ENCODE assay signal across 8 mouse cellular contexts in genomic region chr10:77211116-77211570, GRCm38 (mm10). TPM values are rescaled to one million over a fixed set of nuclear protein-coding genes. Genes with fewer than 3 reads are reported as not detected.
DNase-seq lines count a peak whose midpoint lies in the region; ATAC-seq and TF ChIP-seq lines count a peak whose summit lies in the region.

No protein-coding gene starts in this region.

- TF ChIP-seq POLR2A in brain, embryonic 14.5 days (IDR thresholded peaks at IDR 0.05; ENCODE audit: borderline replicate concordance, extremely low read depth, insufficient read depth, insufficient read length, poor library complexity, severe bottlenecking): no peak

- WGBS in heart, embryonic 10.5 days: 41% methylated on average over 11 of the region's 11 CpGs
- 83% methylated on average over 11 of the region's 11 CpGs for WGBS in midbrain, embryonic 14.5 days

- intact Hi-C loops in left cerebral cortex, adult 2 months (cut with DNase I): no loop called here
- intact Hi-C loops in left cerebral cortex, postnatal 4 days (cut with DNase I): no loop called here

- H3K9ac ChIP-seq in midbrain, embryonic 14.5 days (replicated peaks; ENCODE audit: low read length): no peak overlapping the region

- H3K36me3 ChIP-seq in heart, embryonic 10.5 days: no peaks in the 10 kb centered on the region
- H3K36me3 ChIP-seq in midbrain, embryonic 14.5 days (ENCODE audit: control insufficient read depth, insufficient read depth, low read length): no peaks in the 10 kb centered on the region

- H3K9me3 ChIP-seq in heart, embryonic 10.5 days: no peaks in the 10 kb centered on the region
- H3K9me3 ChIP-seq in midbrain, embryonic 14.5 days (ENCODE audit: control insufficient read depth, low read length): no peaks in the 10 kb centered on the region

- H3K27me3 ChIP-seq in heart, embryonic 10.5 days (ENCODE audit: insufficient read depth, poor library complexity, severe bottlenecking): no peaks in the 10 kb centered on the region
- H3K27me3 ChIP-seq in midbrain, embryonic 14.5 days (ENCODE audit: control insufficient read depth, insufficient read depth, low read length): no peaks in the 10 kb centered on the region

- ATAC-seq in granulocyte monocyte progenitor cell, adult 5-6 weeks (replicated peaks; ENCODE audit: poor library complexity, severe bottlenecking): no peak
- no peak for ATAC-seq in midbrain, embryonic 14.5 days (ENCODE audit: low FRiP score, low TSS enrichment)

- no peak overlapping the region for H3K27ac ChIP-seq in left cerebral cortex, adult 2 months
- H3K27ac ChIP-seq in heart, embryonic 10.5 days: peak overlapping the region; percentile 73
- no peak overlapping the region for H3K27ac ChIP-seq in midbrain, embryonic 14.5 days (replicated peaks; ENCODE audit: low read depth, low read length)

- H3K4me2 ChIP-seq in midbrain, embryonic 14.5 days (ENCODE audit: low read length): no peak overlapping the region

- no peak for TF ChIP-seq CTCF in left cerebral cortex, adult 2 months (IDR thresholded peaks at IDR 0.05)
- no peak for TF ChIP-seq CTCF in brain, embryonic 14.5 days (IDR thresholded peaks at IDR 0.05; ENCODE audit: borderline replicate concordance, extremely low read depth, insufficient read depth, insufficient read length)

- no peak overlapping the region for H3K4me3 ChIP-seq in left cerebral cortex, adult 2 months
- H3K4me3 ChIP-seq in heart, embryonic 10.5 days: no peak overlapping the region
- no peak overlapping the region for H3K4me3 ChIP-seq in midbrain, embryonic 14.5 days (replicated peaks; ENCODE audit: low read depth, low read length)

- DNase-seq in left cerebral cortex, adult 2 months (ENCODE audit: extremely low spot score in 1 of 2, low spot score in 2 of 2): peak; percentile 41 to 54
- DNase-seq in left cerebral cortex, postnatal 4 days: no peak
- DNase-seq in brain, embryonic 14.5 days (ENCODE audit: low read depth): peak; percentile 15
- DNase-seq in heart, embryonic 10.5 days (ENCODE audit: low spot score): peak; percentile 85
- peak; percentile 70 for DNase-seq in kidney, postnatal 10 days
- peak; percentile 56 for DNase-seq in lung, postnatal 25 days (ENCODE audit: low spot score)
- no peak for DNase-seq in midbrain, embryonic 14.5 days

- H3K4me1 ChIP-seq in heart, embryonic 10.5 days: peaks cover 81% of the 10 kb centered on the region
- H3K4me1 ChIP-seq in midbrain, embryonic 14.5 days (ENCODE audit: control insufficient read depth, insufficient read depth, low read length): no peaks in the 10 kb centered on the region

RNA-seq across cellular contexts. Expression of gene Col18a1, which starts 44.8 kb away (rescaled TPM):
- 1 to 10 TPM; 3.6 to 3.8 TPM for total RNA-seq in left cerebral cortex, adult 2 months (2021)
- total RNA-seq in left cerebral cortex, postnatal 4 days (2021): 10 to 100 TPM; 18.4 to 21.4 TPM
- polyA plus RNA-seq in brain, embryonic 14.5 days (2012; rRNA removed): 24.5 and 45.2 TPM in 2 replicates
- 232 and 318 TPM in 2 replicates for polyA plus RNA-seq in heart, embryonic 10.5 days (2016; fragmentation: Nextera tagmentation; extraction: Ambion mirVana)
- total RNA-seq in granulocyte monocyte progenitor cell, adult 5-6 weeks (2014; fragmentation: Nextera tagmentation): not detected in 2 replicates
- 0.05 TPM in 1 of 2 replicates, not detected in the other for total RNA-seq in granulocyte monocyte progenitor cell, adult 5-6 weeks (2017)
- 8.5 and 33.0 TPM in 2 replicates for polyA plus RNA-seq in midbrain, embryonic 14.5 days (2014; fragmentation: Nextera tagmentation; extraction: Ambion mirVana)

RNA-seq across cellular contexts. Expression of gene Pofut2, which starts 47.9 kb away (rescaled TPM):
- total RNA-seq in left cerebral cortex, adult 2 months (2021): 10 to 100 TPM; 37.6 to 38.2 TPM
- total RNA-seq in left cerebral cortex, postnatal 4 days (2021): 10 to 100 TPM; 27.7 to 31.9 TPM
- 45.3 and 49.2 TPM in 2 replicates for polyA plus RNA-seq in brain, embryonic 14.5 days (2012; rRNA removed)
- polyA plus RNA-seq in heart, embryonic 10.5 days (2016; fragmentation: Nextera tagmentation; extraction: Ambion mirVana): 119 and 137 TPM in 2 replicates
- total RNA-seq in granulocyte monocyte progenitor cell, adult 5-6 weeks (2014; fragmentation: Nextera tagmentation): 15.4 and 30.7 TPM in 2 replicates
- total RNA-seq in granulocyte monocyte progenitor cell, adult 5-6 weeks (2017): 8.7 and 13.1 TPM in 2 replicates
- polyA plus RNA-seq in midbrain, embryonic 14.5 days (2014; fragmentation: Nextera tagmentation; extraction: Ambion mirVana): 43.4 and 52.0 TPM in 2 replicates

Comparison
In these comparisons a context has a peak if more than half of its experiments do, and no peak if none do; other contexts are left out.
1. DNase-seq: peak in left cerebral cortex, adult 2 months (2 of 2), brain, embryonic 14.5 days (single experiment), heart, embryonic 10.5 days (single experiment), kidney, postnatal 10 days (single experiment) and lung, postnatal 25 days (single experiment); none in left cerebral cortex, postnatal 4 days (single experiment) and midbrain, embryonic 14.5 days (single experiment).
2. RNA of gene Col18a1, which starts 44.8 kb away (total RNA-seq): 18.4 to 21.4 TPM in left cerebral cortex, postnatal 4 days and 3.6 to 3.8 TPM in left cerebral cortex, adult 2 months; 0.05 TPM in granulocyte monocyte progenitor cell, adult 5-6 weeks; every median in the first group is over 4 times any median in the second.